Mouse (Mus musculus): Measurements from ENCODE around the gene Pqlc2. TPM values are rescaled to one million over a fixed set of nuclear protein-coding genes. Genes with fewer than 3 reads are reported as not detected.
A peak's percentile ranks its signal among the peaks of the same experiment; 100 is the strongest.

Pqlc2 gene
- total RNA-seq, 2 experiments from 2014 or later = 7.9 to 9.4 TPM

DNA sequence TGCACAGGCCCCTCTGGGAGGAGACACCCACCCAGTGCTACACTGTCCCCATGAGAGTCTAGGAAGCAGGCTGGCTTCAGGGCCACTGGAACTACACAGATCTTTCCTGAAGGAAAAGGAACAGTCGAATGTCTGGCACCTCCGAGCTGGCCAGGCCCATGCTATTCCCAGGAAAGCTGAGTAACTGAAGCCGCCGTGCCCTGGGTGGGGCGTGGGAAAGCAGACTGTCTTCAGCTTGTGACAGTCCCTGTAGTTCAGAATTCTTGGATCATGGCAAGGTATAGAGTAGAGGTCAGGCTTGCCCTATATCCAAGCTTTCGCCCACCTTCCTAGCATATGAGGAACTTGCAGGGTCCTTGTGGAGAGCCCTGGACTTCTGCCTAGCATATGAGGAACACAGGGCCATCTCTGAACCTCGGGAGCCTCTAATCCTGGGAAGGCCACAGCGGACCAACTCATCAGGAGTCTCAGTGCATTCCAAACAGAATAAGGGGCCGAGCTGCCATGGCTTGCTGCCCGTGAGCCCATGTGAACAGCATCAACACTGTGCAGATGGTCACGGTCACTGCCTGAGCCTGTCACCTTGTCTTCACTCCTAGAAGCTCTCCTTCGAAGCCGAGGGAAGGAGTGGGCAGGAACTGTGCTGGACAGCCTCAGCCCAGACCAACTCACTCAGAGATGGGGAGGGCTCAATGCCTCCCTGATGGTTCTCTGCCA, 44.6 kb downstream of the Pqlc2 start:
- no peak for DNase-seq

DNA sequence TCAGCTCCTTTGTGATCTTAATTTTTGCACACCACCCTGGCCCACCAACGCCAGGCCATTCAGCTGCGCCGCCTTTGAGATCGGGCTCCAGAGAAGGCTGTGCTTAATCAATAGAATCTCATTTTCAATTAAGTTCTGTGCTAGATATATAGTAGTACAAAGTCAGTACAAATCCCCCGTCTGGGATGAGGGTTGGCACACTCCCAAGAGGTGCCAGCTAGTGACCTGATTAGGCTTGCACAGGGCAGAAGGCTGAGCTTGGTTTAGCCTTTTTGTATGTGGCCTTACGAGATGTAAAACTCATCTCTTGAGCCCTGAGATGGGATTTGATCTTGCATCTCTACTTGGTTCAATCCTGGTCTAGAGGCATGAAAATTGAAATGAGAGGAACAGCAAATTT, 47.5 kb downstream of the Pqlc2 start:
- DNase-seq = no peak

DNA sequence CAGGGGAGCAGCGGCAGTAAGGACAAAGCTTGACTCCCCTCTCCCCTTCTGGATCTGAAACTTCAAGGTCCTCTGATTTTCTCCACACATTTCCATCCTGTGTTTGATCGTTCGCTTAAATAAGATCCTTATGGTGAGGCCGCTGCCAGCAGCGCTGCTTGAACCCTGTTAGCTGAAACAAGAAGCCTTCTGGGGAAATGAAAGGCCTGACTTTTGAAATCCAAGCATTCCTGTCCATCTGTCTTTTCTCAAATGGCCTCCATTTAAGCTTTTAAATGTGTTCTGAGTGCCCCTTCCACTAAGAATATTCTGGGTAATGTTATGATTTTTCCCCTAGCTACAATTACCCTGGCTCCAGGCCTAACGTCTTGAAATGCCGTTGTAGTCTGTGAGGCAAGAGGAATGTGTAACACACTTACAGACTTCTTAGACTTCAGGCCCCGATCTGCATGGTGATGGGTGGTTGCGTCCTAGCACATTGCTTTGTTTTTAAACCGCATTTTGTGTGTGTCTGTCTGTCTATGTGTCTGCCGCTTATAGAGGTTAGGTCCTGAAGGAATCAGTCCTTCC, 51.1 kb downstream of the Pqlc2 start:
- no peak for DNase-seq

DNA sequence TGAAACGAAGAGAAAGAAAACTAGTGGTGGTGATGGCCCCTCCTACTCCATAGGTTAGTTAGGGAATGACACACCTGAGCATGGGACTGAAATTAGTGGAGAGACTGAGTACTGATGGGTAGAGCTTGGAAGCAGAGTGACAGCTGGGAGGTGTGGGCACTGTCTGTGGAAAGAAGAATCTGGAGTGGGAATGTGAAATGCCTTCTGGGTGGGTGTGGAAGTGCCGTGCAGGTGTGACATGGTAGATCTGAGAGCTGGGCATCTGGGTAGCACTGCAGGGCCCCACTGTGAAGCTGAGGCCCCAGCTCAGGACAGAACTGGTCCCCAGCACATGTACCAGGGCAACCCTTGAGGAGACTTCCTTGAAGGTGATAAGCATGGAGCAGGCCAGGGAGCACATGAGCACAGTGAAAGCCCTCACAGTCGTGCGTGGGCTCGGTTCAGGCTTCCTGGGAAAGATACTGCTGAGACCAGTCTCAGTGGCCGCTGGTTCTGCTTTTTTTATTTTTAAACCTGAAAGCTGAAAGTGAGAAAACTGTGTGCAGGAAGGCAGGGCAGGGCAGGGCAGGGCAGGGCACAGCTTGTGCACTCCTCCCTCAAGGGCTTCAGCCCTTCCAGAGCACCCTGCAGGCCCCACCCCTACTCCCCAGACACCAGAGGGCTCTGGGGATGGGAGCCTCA, 51.7 kb downstream of the Pqlc2 start:
- DNase-seq = no peak

DNA sequence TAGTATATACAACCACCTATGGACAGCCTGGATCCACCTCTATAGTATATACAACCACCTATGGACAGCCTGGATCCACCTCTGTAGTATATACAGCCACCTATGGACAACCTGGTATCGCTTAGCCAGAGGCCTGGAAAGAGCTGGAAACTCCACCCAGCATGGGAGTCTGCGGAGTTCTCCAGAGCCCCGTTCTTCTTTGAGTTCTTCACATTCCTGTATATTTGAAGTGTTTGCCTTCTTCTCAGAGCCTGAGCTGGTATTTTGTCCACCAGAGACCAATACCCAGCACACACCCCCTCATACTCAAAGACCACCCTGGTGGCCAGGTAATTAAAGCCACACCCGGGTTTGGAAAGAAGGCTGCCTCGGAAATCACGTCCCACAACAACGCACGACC, 53.8 kb downstream of the Pqlc2 start:
- no peak for DNase-seq

DNA sequence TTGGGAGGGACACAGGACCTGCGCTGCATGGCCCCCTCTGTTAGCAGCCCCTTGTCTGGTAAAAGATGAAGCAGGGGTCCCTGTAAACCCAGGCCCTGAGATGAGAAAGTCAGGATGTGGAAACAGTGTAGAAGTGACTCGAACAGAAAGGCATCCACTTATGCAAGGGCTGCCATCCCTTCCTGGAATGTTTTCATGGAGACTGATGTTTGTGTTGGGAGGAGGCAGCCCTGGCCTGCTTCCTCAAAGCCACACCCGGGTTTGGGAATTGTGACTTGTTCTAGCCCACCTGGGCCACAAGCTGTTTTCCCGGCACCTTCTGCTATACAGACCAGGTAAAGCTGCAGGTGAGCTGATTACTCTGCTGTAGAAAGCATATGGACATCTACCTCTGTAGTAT, 54.4 kb downstream of the Pqlc2 start:
- DNase-seq = no peak

DNA sequence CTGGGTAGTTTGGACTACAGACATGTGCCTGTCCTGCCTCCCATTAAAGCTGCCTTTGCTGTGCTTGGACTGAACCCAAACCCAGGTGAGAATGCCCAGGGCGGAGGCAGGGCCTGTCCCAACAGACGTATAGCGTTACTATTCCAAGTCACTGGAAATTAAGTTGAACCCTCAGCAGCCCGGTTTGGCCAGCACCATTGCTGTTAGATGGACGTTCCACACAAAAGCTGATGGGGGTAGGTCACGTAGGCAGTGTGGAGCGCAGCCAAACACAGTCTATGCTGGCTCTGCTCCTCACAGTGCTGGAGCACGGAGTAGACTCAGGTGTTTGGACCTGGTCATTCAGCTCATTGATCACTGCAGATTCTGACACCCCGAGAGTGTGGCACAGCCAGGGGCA, 57.3 kb downstream of the Pqlc2 start:
- DNase-seq = no peak

DNA sequence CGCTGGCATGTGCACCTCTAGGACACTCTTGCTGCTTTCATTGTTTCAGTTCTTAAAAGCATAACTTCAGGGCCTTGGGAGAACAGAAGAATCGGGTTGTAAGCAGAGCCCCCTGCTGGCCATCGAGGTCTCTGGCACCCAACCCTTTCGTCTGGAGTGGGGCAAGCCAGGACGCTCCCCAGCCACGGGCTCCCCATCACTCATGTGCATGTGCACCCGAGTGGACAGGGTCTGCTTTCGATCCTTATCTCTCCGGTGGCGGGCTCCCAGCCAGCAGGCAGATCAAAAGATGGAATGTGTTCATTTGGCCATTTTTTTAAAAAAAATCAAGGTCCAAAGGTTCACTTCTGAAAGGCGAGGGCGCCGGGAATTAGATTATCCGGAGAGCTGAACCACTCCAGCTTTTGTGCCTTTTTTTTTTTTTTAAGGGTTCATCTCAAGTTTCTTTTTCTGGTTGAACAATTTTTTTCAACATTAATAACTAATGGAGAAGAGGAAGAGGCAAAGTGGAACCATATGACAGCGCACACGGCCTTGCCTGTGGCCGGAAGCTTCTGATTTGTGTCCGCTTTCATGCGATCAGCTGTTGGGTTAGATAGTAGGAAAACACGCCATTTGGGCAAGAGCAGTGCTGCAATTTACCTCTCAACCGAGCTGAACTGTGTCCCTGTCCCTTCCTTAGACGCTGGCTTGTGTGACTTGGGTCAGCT, 58.3 kb downstream of the Pqlc2 start:
- DNase-seq = peak; percentile 92 to 93

DNA sequence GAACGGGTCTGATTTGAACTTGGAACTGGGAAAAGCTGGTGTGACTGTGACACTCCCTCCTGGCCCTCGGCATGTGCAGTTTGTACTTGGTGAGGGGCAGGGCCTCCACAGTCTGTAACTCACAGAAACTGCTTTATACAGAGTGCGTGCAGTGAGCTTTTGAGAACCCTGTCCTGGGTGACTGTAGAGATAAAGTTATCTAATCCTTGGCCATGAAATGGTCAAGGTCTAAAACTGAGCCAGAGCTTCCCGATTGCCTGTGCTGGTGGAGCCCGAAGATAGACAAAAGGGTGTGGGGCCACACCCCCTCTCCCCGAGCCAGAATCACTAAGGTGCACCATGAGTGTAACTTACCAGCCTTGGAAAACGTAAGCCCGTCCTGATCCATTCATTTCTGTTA, 59.6 kb downstream of the Pqlc2 start:
- peak; percentile 57 to 66 for DNase-seq

DNA sequence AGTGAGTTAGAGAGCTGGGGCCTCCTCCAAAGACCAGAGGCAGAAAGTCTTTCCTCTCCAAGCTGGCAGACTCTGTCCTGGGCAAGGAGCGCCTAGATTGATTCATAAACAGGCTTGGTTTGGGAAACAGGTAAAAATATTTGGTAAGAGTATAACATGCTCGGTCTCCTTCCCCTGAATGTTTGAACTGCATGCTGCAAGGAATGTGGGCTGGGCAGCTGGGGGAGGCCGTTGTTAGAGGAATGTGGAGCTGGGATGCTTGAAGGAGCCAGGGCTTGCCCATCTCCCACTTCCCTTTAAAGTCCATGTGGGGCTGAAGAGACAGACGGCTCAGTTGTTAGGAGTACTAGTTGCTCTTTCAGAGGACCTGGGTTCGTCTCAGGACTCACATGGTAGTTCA, 60.5 kb downstream of the Pqlc2 start:
- DNase-seq = no peak

DNA sequence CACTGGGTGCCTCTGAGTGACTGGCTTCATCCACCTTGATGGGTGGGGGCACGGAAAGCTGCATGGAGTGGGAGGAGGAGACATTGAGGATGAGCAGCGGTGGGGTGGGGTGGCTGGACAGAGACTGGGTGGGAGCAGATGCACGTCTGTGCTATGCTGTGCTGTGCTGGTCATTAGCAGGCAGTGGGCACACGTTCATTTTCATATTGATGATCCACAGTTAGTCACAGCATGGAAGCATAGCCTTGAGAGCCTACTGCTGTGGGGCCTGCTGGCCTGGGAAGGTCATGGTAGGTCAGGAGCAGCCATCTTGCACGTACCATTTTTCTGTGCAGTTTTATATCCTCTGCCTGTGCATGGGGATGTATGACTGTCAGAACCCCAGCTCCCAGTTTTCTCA, 61.8 kb downstream of the Pqlc2 start:
- no peak for DNase-seq

DNA sequence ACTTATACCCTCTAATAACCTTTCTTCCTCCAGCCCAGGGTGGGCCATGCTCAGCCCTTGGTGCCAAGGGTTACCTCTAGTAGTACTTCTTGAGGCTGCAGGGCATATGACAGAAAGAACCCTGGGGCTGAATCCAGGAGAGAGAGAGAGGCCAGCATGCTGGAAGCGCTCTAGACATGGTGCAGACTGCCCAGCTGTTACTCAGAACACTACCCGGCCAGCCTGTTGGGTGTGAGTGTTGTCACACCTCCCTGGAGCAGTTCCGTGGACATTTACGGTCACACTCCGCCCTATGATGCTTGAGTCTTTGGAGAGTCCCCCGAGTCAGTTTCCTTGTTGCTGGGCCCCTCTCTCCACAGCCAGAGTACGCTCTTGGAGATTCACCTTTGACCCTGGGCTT, 62.5 kb downstream of the Pqlc2 start:
- DNase-seq = no peak

DNA sequence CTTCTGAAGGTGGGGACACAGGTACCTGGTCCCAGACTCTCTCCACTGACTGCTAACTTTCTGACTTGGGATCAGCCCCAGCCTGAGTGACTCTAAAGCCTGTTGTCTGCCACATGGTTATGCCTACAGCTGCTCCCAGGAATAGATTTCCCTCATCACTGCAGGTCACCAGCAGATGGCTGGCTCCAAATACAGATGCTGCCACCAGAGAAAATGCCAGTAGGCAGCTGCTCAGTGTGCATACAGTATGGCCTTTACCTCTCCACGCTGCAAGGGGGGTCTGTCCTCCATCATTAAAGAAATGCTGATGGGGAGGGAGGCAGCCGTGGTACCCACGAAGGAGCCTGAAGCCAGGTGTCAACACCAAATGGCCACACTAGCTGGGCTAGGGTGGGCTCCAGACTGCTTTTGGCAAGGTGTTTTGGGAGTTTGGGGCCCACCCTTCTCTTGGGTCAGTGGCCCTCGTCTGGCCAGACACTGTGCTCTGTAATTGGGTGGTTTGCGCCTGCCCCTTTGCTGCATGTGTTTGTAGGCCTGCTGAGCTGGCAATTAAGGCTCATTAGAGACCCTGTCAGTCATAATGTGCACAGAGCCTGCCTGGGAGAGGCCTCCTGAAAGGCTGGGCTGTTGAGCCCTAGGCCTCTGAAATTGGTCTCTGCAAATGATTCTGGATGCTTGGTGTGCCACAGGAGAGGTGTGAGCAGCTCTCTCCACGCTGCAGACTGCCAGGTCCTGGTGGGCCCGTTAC, 64.2 kb downstream of the Pqlc2 start:
- no peak for DNase-seq

DNA sequence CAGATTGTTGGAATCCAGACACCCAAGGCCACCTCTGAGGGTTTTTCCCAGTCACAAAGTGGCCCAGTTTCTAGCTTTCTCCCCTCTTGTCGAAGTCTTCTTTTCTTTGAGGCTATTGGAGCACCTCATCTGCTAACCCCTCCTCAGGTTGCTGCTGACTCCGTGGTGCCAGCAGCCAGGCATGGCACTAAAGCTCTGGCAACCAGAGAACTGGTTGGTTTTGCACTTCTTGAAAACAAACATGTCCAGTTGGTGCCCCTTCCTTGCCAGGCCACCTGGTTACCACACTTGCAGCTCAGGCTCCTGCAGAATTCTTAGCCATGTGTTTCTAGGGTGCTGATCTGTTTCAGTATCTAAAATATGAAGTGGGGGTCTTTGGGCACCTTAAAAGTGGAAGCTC, 65.0 kb downstream of the Pqlc2 start:
- DNase-seq = no peak

DNA sequence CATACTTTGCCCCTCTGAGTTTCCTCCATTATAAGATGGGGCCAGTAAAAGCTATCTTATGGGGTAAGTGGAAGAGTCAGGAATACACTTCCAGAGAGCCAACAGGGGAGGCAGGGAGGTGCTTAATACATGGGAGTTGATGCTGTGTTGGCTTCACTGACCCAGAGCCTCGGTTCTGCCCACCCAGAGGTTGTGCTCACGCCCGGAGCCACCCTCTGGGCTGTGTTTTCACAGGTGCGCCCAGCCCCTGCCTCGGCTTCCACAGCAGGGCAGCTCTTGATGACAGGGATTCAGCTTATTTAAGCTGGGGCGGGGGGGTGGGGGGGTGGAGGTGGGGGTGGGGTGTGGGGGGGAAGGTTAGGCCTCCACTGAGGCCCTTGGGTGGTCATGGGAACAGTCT, 65.7 kb downstream of the Pqlc2 start:
- no peak for DNase-seq

DNA sequence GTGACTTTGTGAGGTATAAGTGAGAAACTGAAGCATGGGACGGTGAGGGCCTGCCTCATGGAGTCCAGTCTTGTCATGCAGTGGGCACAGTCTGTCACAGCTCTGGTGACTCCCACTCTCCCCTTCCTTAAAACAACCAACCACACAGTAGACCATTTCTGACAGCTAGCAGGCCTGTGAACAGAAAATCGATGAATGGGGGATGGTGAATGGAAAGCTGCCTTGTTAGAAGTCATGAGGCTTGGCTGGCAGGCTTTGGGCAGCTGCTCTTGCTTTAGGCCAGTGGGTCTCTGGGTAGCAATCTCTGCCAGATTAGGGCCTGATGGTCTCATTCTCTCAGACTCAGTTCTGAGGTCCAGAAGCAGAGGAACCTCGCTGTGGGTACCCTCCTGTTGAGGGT, 66.3 kb downstream of the Pqlc2 start:
- DNase-seq = no peak

Small RNA genes within 50 kb of the gene (microRNA-seq; reads per million reads assigned to microRNA genes)
- gene Gm24245 = not detected
- gene Gm25732 = 1.00 reads per million

Other genes starting within 250 kb of the Pqlc2 start
- gene Htr6, start 235.1 kb downstream of the Pqlc2 start, total RNA-seq (2021) = under 1 TPM; 0.16 to 0.23 TPM
- 10 to 100 TPM; 43.2 to 45.0 TPM for gene Nbl1, start 217.7 kb downstream of the Pqlc2 start, total RNA-seq (2021)
- 100 to 1,000 TPM; 407 to 417 TPM for gene Minos1, start 179.6 kb downstream of the Pqlc2 start, total RNA-seq (2021)
- 100 to 1,000 TPM; 379 to 391 TPM for gene Capzb, start 117.8 kb downstream of the Pqlc2 start, total RNA-seq (2021)
- 10 to 100 TPM; 65.8 to 69.2 TPM for gene Akr7a5, start within 50 bp of the Pqlc2 start, total RNA-seq (2021)
- 10 to 100 TPM; 65.3 to 78.7 TPM for gene Mrto4, start 41.9 kb upstream of the Pqlc2 start, total RNA-seq (2021)
- 10 to 100 TPM; 53.0 to 63.1 TPM for gene Emc1, start 41.9 kb upstream of the Pqlc2 start, total RNA-seq (2021)
- gene Ubr4, start 41.9 kb upstream of the Pqlc2 start, total RNA-seq (2021) = 100 to 1,000 TPM; 159 to 191 TPM
- 10 to 100 TPM; 11.3 to 11.4 TPM for gene Iffo2, start 219.8 kb upstream of the Pqlc2 start, total RNA-seq (2021)